Mouse (Mus musculus) lung, adult 10 weeks (tissue): Measurements from ENCODE around the gene Gsdma2. TPM values are rescaled to one million over a fixed set of nuclear protein-coding genes. Genes with fewer than 3 reads are reported as not detected.

Experiments
- polyA plus RNA-seq: library from polyadenylated mRNA; stranded (reverse); fragments of 350-450 nt; fragmentation: Illumina TruSeq; extraction: RNeasy Lipid Tissue Mini Kit (QIAGEN cat#74804); gene quantifications from one replicate; pipeline ENCODE4 v1.2.3, GENCODE M21; 2014; ENCODE audit warnings: low read depth, low replicate concordance; ENCODE audit not compliant: insufficient read depth

Gsdma2 gene
- polyA plus RNA-seq = not detected

GRCm38 (mm10) chr11:98646459-98646858, at the start of gene Gsdma2:
TSS of gene Gsdma2 (plus strand) at chr11:98646759.

DNA sequence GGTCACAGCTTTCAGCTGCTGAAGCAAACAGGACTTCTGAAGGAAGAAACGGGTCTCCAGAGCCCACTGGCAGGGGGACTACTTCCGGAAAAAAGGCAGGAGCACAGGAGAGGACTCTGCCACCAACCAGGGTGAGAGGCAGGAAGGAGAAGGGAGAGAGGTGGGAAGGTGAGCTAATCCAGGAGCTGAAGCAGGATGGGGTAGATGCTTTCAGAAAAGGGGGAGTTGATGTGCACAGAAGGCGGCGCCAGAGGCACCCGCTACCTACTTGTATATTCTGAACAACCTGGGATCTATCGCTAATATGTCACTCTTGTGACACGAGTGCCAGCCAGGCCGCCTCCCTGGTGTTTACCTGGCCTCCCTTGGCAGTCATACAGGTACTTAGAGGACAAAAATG, 48.6 kb upstream of the Gsdma2 start, which contains the start of gene Lrrc3c:
Gene Lrrc3c, plus strand, starts transcription at position 301 of the 400 bp plus-strand sequence.

DNA sequence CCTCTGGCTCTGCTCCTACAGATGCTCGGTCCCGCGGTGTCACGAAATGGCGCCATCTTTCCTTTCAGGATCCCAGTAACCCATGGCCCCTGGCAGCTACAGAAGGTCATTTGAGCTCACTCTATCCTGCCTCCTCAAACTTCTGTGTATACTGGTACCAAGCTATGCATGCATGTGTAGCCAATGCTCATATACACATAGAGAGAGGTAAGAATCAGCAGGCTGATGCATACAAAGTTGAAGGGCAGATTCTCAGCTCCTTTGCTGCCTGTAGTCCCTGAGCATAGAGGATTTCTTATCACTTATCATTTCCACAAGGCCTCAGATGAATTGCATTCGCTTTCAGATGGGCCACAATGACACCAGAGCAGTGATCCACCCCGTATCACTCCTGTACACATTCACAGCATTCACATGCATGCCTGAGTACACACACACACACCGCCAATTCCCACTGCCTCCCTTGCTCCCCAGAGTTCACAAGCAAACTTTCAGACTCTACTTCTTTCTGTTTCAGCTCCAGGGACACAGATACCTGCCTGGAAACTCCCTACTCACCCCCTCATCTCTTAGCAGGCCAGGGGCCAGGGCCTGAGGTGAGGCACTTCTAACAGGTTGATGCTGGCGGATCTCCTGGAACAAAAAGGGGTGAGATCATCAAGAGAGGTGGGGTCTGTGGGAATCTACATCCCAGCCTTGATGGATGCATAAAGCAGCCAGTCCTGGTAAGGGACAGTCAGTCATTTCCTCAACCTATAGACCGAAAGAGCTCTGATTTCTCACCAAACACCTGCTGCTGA, 20.7 kb upstream of the Gsdma2 start, which contains the start of the genes Gm12355 and Gsdma3:
Gene Gm12355, minus strand, starts transcription at position 51 of the 800 bp plus-strand sequence.
Gene Gsdma3, plus strand, starts transcription at position 750 of the 800 bp plus-strand sequence.

DNA sequence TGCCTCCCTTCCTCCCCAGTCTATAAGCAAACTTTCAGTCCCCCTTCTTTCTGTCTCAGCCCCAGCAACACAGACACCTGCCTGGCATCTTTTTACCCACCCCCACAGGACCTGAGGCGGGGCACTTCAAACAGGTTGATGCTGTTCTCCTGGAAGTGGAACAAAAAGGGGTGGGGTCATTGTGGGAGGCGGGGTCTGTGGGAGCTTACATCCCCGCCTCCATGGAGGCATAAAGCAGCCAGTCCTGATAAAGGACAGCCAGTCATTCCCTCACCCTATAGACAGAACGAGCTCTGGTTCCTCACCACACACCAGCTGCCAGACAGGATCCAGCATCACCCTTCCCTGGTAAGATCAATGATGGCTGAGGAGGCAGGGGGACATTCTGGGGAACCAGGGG, 17.5 kb downstream of the Gsdma2 start, which contains the start of gene Gsdma:
Gene Gsdma, plus strand, starts transcription at position 261 of the 400 bp plus-strand sequence.

DNA sequence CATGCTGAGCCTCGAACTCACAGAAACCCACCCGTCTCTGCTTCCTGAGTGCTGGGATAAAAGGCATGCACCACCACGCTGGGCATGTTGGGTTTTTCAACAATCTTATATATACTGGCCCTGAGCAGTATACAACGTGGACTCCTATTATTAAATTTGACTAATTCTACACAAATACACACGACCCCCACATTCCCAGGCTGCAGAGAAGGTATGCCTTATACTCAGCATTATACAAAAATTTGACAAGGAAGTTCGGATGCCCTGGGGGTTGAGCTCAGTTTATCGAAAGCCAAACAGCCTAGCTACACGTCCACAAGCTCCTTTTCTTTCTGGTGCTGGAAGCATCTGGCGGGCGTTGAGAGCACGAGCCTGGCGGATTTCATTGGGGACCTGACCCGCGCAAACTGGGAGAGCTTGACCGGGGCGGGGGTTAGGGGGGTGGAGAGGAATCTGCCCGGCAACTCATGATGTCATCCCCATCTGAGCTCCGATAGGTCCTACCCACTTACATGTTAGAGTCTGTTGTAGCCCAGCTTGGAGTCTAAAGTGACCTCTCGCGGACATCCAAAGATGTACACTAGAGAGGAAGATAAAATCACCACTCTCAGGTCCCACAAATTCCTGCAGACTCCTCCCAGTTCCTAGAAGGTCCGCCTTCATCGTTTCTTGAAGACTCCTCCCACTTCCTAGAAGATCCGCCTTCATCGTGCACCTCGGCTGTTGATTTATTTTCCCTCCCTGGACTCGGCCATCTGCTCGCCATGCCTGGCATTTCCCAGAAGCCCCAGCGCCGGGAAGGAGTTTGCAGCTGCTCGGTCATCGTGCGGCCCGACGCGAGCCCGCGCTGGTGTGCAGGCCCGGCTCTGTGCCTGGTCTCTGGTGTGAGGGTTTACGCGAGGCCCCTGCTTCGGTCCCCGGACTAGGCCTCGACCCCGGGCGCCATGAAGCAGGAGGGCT, 35.5 kb downstream of the Gsdma2 start, which contains the start of gene Psmd3:
Gene Psmd3, plus strand, starts transcription at position 769 of the 960 bp plus-strand sequence.

GRCm38 (mm10) chr11:98701213-98701670, 54.7 kb downstream of the Gsdma2 start, which contains the start of gene Csf3:
TSS of gene Csf3 (plus strand) at chr11:98701263.

Other genes with a start within 250 kb of the Gsdma2 start
- gene Pgap3, start 246.3 kb upstream of the Gsdma2 start, polyA plus RNA-seq = 6.1 TPM
- 9.0 TPM for gene Erbb2, start 234.3 kb upstream of the Gsdma2 start, polyA plus RNA-seq
- 123 TPM for gene Mien1, start 207.8 kb upstream of the Gsdma2 start, polyA plus RNA-seq
- 15.9 TPM for gene Grb7, start 200.4 kb upstream of the Gsdma2 start, polyA plus RNA-seq
- 3.4 TPM for gene Ikzf3, start 100.7 kb upstream of the Gsdma2 start, polyA plus RNA-seq
- 0.31 TPM for gene Zpbp2, start 95.7 kb upstream of the Gsdma2 start, polyA plus RNA-seq
- 36.1 TPM for gene Ormdl3, start 59.4 kb upstream of the Gsdma2 start, polyA plus RNA-seq
- gene Lrrc3c, start 48.5 kb upstream of the Gsdma2 start, polyA plus RNA-seq = not detected
- gene Gm12355, start 21.1 kb upstream of the Gsdma2 start, polyA plus RNA-seq = 0.33 TPM
- not detected for gene Gsdma3, start 20.4 kb upstream of the Gsdma2 start, polyA plus RNA-seq
- gene Gsdma, start 17.6 kb downstream of the Gsdma2 start, polyA plus RNA-seq = not detected
- gene Psmd3, start 35.8 kb downstream of the Gsdma2 start, polyA plus RNA-seq = 58.6 TPM
- gene Csf3, start 54.5 kb downstream of the Gsdma2 start, polyA plus RNA-seq = not detected
- 13.2 TPM for gene Med24, start 82.7 kb downstream of the Gsdma2 start, polyA plus RNA-seq
- gene Thra, start 93.9 kb downstream of the Gsdma2 start, polyA plus RNA-seq = 71.3 TPM
- gene Nr1d1, start 128.6 kb downstream of the Gsdma2 start, polyA plus RNA-seq = 15.6 TPM
- gene Msl1, start 148.8 kb downstream of the Gsdma2 start, polyA plus RNA-seq = 40.5 TPM
- gene Casc3, start 158.1 kb downstream of the Gsdma2 start, polyA plus RNA-seq = 20.7 TPM
- gene Rapgefl1, start 190.0 kb downstream of the Gsdma2 start, polyA plus RNA-seq = 1.1 TPM
- 5.1 TPM for gene Wipf2, start 216.9 kb downstream of the Gsdma2 start, polyA plus RNA-seq